Mouse (Mus musculus) MEL (cell line): ENCODE data around the gene Gm20854. TPM values are rescaled to one million over a fixed set of nuclear protein-coding genes. Genes with fewer than 3 reads are reported as not detected.
"Not testable (repeated sequence)": the region's sequence is repeated elsewhere in the genome, so short reads cannot be mapped to it uniquely, and the experiment has no call there.

ENCODE experiments used
- DNase-seq: peaks from one replicate; pipeline ENCODE4 v3.0.0; 2011; ENCODE audit warnings: low read depth, low spot score
- H3K27ac ChIP-seq: 2 replicates; pipeline ENCODE4 v1.5.1; 2012; ENCODE audit warnings: low read depth, mild to moderate bottlenecking, control low read depth, low read length, moderate library complexity; ENCODE audit not compliant: control insufficient read depth
- H3K27me3 ChIP-seq, 2 experiments: fragments of 150-350 bp in 1 of 2; sonication (generic) in 1 of 2; 2 replicates each; pipeline ENCODE4 v1.6.1; 2012; ENCODE audit warnings: low read length in 2 of 2, mild to moderate bottlenecking in 2 of 2, improper control_type of control experiment in 1 of 2, moderate library complexity in 1 of 2; ENCODE audit not compliant: insufficient read depth in 2 of 2, control insufficient read depth in 1 of 2
- H3K36me3 ChIP-seq, 2 experiments: 2 replicates each; pipeline ENCODE4 v1.6.1; 2012 to 2014; ENCODE audit warnings: low read length in 2 of 2, improper control_type of control experiment in 1 of 2, inconsistent platforms in 1 of 2, mild to moderate bottlenecking in 1 of 2; ENCODE audit not compliant: insufficient read depth in 2 of 2, control insufficient read depth in 1 of 2
- H3K4me1 ChIP-seq, 2 experiments: fragments of 150-350 bp in 1 of 2; sonication (generic) in 1 of 2; 2 replicates each; pipeline ENCODE4 v1.6.1; 2012; ENCODE audit warnings: low read length in 2 of 2, improper control_type of control experiment in 1 of 2, mild to moderate bottlenecking in 1 of 2; ENCODE audit not compliant: insufficient read depth in 2 of 2, control insufficient read depth in 1 of 2
- H3K4me3 ChIP-seq, 2 experiments: fragments of 150-350 bp in 1 of 2; sonication (generic) in 1 of 2; 2 replicates each; pipeline ENCODE4 v1.5.1; 2012; ENCODE audit warnings: low read depth in 2 of 2, low read length in 2 of 2, mild to moderate bottlenecking in 2 of 2, moderate library complexity in 2 of 2, control low read depth in 1 of 2, improper control_type of control experiment in 1 of 2; ENCODE audit not compliant: control insufficient read depth in 1 of 2, insufficient read depth in 1 of 2
- H3K79me2 ChIP-seq: 2 replicates; pipeline ENCODE4 v1.6.1; 2012; ENCODE audit warnings: mild to moderate bottlenecking, low read length, moderate library complexity; ENCODE audit not compliant: control insufficient read depth, poor library complexity, insufficient read depth
- H3K9ac ChIP-seq: 2 replicates; pipeline ENCODE4 v1.6.1; 2012; ENCODE audit warnings: low read depth, mild to moderate bottlenecking, control low read depth, low read length, moderate library complexity; ENCODE audit not compliant: control insufficient read depth, poor library complexity, severe bottlenecking
- H3K9me3 ChIP-seq: fragments of 150-350 bp; sonication (generic); replicated peaks from 2 replicates; pipeline ENCODE4 v1.6.1; 2012; ENCODE audit warnings: mild to moderate bottlenecking, low read length, improper control_type of control experiment, moderate library complexity; ENCODE audit not compliant: insufficient read depth
- polyA plus RNA-seq, 2 experiments: library from polyadenylated mRNA; stranded (reverse) in 1 of 2; unstranded in 1 of 2; fragments of >175 nt in 1 of 2; fragments of >200 nt in 1 of 2; gene quantifications; 2 replicates each; pipeline versions ENCODE4 v1.2.1 to v1.2.4; 2012; ENCODE audit warnings: low replicate concordance in 2 of 2, low read depth in 1 of 2; ENCODE audit not compliant: insufficient read length in 2 of 2, insufficient read depth in 1 of 2, missing spikeins in 1 of 2
- total RNA-seq: library from RNA; depleted of rRNA; stranded (reverse); fragments of 300-350 nt; gene quantifications from 2 replicates; pipeline ENCODE4 v1.2.3, GENCODE M21; 2012; rRNA removed

Gene Gm20854
- not detected in 2 replicates for total RNA-seq
- not detected for polyA plus RNA-seq

DNA sequence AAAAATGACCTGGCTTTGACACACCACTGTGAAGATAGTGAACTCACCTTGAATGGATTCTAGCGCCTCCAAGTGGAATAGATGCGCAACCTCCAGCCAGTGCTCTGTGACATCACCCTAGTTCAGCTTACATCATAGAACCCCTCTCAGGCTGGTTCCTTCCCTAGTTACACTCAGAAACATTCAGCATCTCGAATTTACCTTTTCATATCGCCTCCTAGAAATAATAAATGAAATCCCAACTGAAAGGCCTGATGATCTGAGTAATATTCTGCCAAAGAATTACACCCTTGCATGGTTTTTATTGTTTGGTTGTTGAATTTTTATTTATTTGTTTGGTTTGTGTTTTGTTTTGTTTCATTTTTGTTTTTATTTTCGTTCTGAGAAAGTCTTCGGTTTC lies at the start of gene Gm20854:
Gene Gm20854, minus strand, starts transcription at position 101 of the 400 bp plus-strand sequence.
- H3K27me3 ChIP-seq, H3K36me3 ChIP-seq, H3K4me1 ChIP-seq, H3K79me2 ChIP-seq, DNase-seq, H3K9ac ChIP-seq, H3K9me3 ChIP-seq, H3K27ac ChIP-seq, H3K4me3 ChIP-seq: not testable (repeated sequence)
